Mouse (Mus musculus): ENCODE results near the gene Tpcn2.
A peak's percentile ranks its signal among the peaks of the same experiment; 100 is the strongest.

Gene Tpcn2

GRCm38 (mm10) chr7:145205363-145205902 is 78.4 kb downstream of the Tpcn2 start:
- no peak for DNase-seq (ENCODE audit: low read depth, low spot score)

DNA sequence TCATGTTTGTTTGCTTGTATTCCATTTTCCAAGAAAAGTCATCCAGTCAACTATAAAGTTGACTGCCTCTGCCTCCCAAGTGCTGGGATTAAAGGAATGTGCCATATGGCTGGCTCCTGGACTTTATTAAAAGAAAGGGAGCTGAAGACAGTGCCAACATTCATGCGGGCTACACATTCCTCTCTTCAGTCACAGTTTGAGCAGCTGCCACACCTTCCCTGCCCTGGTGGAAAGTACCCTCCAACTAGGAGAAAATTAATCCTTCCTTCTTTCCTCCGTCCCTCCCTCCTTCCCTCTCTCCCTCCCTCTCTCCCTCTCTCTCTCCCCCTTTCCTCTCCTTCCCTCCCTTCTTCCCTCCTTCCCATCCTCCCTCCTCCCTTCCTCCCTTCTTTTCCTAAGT is 84.1 kb downstream of the Tpcn2 start:
- no peak for DNase-seq (ENCODE audit: low read depth, low spot score)

DNA sequence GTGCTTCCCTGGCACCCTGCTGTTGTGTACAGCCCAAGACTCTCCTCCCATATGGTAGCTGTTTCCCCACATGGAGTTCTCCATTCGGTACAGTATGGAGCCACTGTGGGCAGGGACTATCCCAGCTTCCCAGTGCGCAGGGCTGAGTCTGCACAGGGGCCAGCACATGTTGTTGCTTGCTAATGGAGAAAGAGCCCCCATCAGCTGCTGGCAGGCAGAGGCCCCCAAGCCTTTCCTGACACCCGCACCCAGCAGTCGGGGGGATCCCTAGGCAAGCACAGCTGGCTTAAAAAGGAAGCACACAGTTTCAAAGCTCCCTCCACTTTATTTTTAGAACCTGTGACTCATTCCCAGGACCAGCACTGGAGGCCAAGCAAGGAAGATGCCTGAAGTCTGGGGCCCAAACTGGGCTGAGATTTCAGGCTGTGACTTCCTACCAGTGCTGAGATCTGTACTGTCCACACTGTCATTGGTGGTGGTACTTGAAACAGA is 85.5 kb downstream of the Tpcn2 start:
- peak; percentile 77 for DNase-seq (ENCODE audit: low read depth, low spot score)

- DNase-seq (ENCODE audit: low read depth, low spot score): no peak
These were observed 86.1 kb downstream of the Tpcn2 start for GRCm38 (mm10) chr7:145197711-145198110.

DNA sequence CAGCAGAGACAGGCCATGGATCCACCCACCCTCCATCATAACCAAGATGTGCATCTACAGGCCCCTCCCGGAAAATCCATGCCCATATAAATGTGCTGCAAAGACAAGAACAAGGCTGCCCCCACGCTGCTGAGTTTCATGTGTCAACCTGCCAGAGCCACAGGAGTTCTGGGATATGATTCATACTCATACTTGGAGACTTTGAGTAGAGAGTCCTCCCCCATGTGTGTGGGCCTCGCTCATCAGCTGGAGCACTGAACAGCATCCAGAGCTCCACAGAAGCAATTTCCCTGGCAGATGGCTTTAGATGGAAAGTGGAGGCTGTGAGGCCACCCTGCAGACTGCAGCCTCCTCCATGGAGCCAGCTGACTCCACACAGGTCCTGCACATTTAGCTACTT is 86.8 kb downstream of the Tpcn2 start:
- DNase-seq (ENCODE audit: low read depth, low spot score): peak; percentile 97

GRCm38 (mm10) chr7:145196340-145196739 is 87.5 kb downstream of the Tpcn2 start:
- DNase-seq (ENCODE audit: low read depth, low spot score): no peak

DNA sequence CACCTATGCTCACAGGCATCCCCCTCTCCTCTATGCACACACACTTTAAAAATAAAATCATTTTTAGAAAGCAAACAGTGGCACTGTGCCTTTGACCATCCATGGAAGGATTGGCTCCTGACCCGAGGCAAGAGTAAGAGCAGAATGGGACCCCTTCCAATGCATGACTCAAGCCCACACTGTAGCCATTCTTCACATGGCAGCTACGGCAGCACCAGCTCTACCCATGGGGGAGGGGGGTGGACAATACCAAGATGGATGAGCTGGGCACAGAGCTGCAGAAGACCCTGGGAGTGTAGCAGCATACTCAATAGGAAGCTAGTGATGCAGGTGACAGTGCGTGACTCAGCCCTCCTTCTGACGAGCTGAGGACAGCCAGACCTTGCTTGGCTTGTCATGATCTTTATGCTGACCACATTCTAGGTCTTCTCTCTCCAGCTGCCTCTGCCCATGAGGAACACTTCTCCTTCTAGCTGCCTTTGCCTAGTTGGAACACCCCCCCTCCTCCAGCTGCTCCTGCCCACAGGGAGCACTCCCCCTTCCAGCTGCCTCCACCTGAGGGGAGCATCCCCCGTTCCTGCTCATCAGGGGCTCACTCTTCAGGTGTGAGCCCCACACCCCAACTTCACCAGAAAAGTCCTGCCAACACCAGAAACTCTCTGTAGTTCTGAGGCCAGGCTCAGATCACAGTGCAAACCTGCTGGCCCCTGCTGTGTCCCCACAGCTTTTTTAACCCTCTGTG is 88.5 kb downstream of the Tpcn2 start:
- no peak for DNase-seq (ENCODE audit: low read depth, low spot score)

- DNase-seq (ENCODE audit: low read depth, low spot score): no peak
These were observed 89.2 kb downstream of the Tpcn2 start for GRCm38 (mm10) chr7:145194455-145195161.

DNA sequence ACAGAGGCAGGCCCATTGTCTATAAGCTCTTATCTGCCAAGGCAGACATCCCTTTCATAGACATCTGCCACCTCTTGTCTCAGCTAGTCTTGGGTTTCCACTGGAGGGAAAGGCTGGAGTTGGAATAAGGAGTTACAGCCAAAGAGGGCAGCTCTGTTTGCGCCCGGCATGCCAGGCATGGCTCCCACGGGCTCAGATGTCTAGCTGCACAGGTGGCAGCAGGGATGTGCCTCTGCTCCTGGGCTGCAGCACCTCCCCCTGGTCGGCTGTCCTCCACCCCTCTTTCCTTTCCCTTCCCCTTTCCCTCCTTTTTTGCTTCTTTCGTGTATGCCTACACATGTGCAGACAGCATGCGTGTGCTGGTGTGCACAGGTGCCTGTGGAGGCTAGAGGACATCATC is 91.0 kb downstream of the Tpcn2 start:
- DNase-seq (ENCODE audit: low read depth, low spot score): no peak

DNA sequence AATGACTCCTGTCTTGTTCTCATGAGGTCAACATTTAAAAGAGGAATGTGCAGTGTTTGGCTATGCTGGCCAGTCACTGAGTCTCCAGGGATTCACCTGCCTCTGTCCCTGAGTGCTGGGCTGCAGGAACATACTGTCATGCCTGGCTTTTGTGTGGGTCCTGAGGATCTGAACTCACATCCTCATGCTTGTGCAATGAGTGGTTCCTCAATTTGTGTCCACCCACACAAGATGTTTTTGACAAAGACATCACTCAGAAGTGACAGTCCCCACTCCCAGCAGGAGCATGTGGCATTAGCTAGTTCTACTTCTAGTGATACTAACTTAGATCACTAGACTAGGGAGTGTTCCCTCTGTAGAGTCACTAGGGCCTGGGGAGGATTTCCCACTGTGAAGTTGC is 93.3 kb downstream of the Tpcn2 start:
- DNase-seq (ENCODE audit: low read depth, low spot score): no peak

GRCm38 (mm10) chr7:145189342-145189741 is 94.5 kb downstream of the Tpcn2 start:
- DNase-seq (ENCODE audit: low read depth, low spot score): no peak

GRCm38 (mm10) chr7:145187802-145188201 is 96.0 kb downstream of the Tpcn2 start:
- DNase-seq (ENCODE audit: low read depth, low spot score): no peak

GRCm38 (mm10) chr7:145182388-145182787 is 101.4 kb downstream of the Tpcn2 start:
- DNase-seq (ENCODE audit: low read depth, low spot score): no peak

DNA sequence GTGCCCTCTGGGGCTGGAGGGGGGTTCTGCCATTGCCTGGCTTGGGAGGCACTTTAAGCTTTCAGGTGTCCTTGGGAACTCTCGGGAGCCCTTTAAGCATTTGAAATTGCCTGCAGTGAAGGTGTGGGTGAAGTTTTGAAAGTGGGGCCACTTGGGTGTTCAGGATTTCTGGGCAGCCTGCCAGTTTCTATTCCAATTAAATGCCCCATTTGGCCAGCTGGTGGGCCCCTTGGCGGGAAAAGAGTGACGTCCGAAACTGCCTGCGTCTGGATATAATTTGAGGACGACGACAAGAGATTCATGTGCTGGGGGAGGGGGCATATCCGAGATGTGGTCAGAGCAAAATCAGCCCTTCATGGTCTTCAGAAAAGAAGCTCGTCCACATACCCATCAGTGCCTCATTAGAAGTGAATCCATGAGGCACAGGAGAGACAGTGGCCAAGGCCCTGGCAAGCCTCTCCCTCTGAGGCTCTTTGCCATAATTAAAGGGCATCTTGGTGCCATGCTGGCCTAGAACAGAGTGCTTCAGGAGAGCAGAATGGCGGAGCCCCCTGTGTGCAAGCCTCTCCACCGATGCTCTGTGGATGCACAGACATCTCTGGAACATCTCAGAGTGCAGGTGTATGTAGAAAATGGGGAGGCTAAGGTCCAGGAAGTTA is 102.3 kb downstream of the Tpcn2 start:
- DNase-seq (ENCODE audit: low read depth, low spot score): no peak

DNA sequence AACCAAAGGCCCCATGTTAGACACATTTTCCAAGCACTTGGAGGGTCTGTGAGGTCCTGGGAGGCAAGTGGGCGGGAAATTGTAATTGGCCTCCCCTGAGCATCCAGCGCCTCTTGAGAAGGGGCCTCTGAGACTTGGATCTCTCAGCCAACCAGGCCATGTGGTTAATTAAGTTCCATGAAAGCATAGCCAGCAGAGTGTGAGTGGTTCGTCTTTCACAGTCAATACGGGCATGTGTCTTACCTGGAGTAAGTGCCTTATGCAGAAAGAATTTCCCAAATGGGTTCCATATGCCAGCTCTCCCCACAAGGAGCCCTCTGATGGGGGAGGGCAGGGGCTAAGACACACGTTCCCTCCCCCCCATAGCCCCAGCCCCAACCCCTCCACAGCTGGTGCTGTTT is 104.1 kb downstream of the Tpcn2 start:
- DNase-seq (ENCODE audit: low read depth, low spot score): no peak

DNA sequence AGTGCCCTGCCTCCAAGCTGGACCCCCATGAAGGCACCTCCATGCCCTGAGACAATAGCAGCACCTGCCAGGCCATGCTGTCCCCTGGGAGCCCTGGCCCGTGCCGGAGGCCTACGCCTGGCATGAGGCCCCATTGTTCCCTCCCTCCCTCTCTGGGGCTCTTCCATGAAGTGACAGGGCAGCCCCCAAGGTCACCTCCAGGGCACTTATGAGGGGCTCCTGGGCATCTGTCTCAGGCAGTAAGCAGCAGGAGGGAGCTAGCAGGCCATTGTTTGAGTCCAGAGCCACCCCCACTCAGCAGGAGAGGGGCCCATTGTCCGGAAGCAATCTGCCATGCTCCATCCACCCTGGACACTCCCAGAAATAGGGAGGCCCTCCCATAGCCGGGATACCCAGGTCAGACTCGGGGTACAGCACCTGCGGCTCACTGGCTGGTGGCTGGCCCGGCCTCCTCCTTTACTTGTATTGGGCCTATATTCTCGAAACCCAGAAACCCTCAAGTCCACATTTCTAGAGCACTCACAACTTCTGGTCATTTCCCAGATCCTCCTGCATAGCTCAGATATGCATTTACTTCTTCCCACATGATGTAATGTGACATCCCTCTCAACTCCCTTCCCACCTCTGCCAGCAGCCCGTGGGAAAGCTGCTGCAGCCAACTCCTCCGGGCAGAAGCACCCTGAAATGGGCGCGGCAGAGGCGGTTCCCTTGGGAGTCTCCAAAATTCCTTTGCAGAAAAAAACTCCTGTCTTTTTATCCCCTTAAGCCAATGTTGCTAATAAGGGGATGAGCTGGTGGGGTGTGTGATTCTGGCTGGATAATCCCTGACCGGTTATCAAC is 106.8 kb downstream of the Tpcn2 start:
- no peak for DNase-seq (ENCODE audit: low read depth, low spot score)

DNA sequence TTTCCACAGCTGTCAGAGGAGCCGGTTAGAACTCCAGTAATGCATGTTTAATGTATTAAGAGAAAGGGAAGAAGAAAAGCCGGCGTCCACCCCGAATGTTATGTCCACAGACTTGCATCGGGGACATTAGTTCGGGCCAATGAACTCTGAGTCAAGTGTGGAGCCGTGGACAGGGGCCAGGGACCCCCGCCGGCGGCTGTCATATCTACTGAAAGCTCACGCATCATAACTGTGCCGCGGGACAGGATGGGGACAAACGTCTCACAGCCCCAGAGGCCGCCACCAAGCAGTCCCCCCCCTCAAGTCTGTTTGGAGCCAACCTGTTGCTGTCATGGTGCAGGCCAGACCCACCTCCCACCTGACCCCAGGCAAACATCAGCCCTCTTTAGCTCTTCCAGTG is 110.2 kb downstream of the Tpcn2 start:
- DNase-seq (ENCODE audit: low read depth, low spot score): no peak

DNA sequence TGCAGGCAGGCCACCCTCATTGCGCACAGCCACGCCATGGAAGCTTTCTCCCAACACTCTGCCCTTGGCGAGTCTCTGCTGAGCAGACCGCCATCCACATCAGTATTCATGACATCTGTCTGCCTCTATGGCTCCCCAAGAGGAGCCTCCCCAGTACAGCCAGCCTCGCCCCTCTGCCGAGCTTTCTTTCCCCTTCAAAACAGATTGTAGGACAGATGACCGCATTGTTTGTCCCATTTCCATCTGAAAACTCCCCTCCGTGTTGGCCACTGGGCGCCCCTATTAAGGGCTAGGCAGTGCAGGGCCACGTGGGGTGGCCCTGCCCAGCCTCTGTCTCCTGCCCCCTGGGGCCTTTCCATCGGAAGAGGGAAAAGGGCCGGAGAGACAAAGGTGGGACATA is 110.7 kb downstream of the Tpcn2 start:
- DNase-seq (ENCODE audit: low read depth, low spot score): no peak

DNA sequence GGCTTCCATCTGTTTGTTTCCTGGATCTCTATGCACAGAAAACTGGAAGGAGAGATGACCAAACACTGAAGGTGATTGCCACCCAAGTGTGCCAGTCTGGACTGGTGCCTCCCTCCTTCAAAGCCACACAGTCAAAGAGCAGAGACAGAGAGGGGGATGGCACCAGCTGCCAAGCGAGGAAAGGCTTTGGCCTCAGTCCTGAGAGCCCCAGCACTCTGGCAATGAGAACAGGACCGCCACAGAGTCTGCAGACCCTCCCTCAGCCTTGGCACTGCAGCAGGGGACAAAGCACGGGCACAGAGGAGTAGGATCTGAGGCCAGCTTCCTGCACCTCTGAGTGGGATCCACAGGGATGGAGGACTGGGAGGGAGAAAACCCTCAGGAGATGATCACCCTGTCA is 114.1 kb downstream of the Tpcn2 start:
- no peak for DNase-seq (ENCODE audit: low read depth, low spot score)

DNA sequence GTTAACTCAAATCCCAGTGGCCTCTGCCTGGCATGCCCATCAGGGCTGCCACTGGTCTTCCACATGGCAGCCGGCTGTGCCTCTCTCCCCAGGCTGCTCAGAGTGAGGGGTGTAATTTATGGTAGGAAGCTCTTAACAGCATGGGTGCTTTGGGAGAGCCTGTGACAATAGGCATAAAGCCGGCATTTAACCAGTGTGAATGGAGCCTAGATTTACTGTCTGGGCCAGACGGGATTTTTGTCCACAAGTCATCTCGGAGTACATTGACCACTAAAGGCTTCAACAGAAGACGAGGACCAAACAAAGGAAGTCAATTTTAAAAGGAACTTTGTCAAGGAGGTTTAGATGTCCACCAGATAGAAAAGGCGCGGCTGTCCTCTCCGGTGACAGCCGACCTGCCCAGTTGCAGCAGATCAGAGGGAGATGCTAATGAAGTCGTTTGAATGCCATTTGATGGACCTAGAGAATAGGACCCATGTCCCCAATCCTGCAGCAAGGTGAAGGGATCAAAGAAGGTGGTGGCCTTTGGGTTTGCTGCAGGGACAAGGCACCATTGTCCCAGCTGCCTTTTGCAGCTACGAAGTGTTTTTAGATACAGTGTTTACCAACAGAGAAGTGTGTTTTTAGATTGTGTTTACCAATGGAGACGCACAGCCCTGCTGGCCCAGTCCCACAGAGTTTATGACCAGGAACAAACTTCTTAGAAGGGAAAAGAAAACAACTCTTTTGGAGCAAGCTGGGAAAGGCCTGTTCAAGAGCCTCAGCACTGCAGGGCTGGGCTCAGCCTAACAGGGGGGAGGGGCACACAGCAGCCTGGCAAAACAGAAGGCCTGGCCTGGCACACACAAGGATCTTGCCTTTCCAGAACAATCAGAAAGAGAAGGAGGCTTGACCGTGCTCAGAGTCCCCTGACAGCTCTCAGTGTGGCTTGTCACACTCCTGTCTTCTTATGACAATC is 124.2 kb downstream of the Tpcn2 start:
- no peak for DNase-seq (ENCODE audit: low read depth, low spot score)
